Mouse (Mus musculus) cerebellum, adult (tissue): Measurements from ENCODE around the gene Tbx19.
A peak's percentile ranks its signal among the peaks of the same experiment; 100 is the strongest.

ENCODE experiments used
- ATAC-seq: cut with Nextera tagmentation; 2 replicates; pipeline ENCODE4 v1.9.2; 2017; ENCODE audit warnings: mild to moderate bottlenecking, moderate library complexity, mixed read lengths; ENCODE audit not compliant: insufficient number of reproducible peaks, low FRiP score, low TSS enrichment

Gene Tbx19

GRCm38 (mm10) chr1:165160723-165161405, at the start of gene Tbx19:
Tbx19 (minus strand) TSS chr1:165160773.
- no peak for ATAC-seq

GRCm38 (mm10) chr1:165205591-165205990, 45.0 kb upstream of the Tbx19 start:
- ATAC-seq = no peak

- no peak for ATAC-seq
These were observed 43.0 kb upstream of the Tbx19 start for GRCm38 (mm10) chr1:165203488-165204035.

GRCm38 (mm10) chr1:165201445-165202012, 41.0 kb upstream of the Tbx19 start:
- no peak for ATAC-seq

- no peak for ATAC-seq
These were observed 40.2 kb upstream of the Tbx19 start for GRCm38 (mm10) chr1:165200748-165201147.

- ATAC-seq = no peak
These were observed 39.1 kb upstream of the Tbx19 start for GRCm38 (mm10) chr1:165199639-165200038.

GRCm38 (mm10) chr1:165198951-165199350, 38.4 kb upstream of the Tbx19 start:
- no peak for ATAC-seq

GRCm38 (mm10) chr1:165197875-165198274, 37.3 kb upstream of the Tbx19 start:
- ATAC-seq = no peak

- no peak for ATAC-seq
These were observed 34.9 kb upstream of the Tbx19 start for GRCm38 (mm10) chr1:165195396-165195960.

GRCm38 (mm10) chr1:165194662-165195013, 34.1 kb upstream of the Tbx19 start:
- no peak; the same call in 1 of the 2 replicates for ATAC-seq

GRCm38 (mm10) chr1:165193880-165194661, 33.5 kb upstream of the Tbx19 start, which contains the start of gene Sft2d2:
Sft2d2 (minus strand) TSS chr1:165194438.
- ATAC-seq = peak; percentile 54

- no peak for ATAC-seq
These were observed 32.9 kb upstream of the Tbx19 start for GRCm38 (mm10) chr1:165193426-165193825.

GRCm38 (mm10) chr1:165192714-165193264, 32.2 kb upstream of the Tbx19 start:
- ATAC-seq = no peak

GRCm38 (mm10) chr1:165192102-165192501, 31.5 kb upstream of the Tbx19 start:
- no peak for ATAC-seq

GRCm38 (mm10) chr1:165191611-165192010, 31.0 kb upstream of the Tbx19 start:
- no peak for ATAC-seq

- no peak for ATAC-seq
These were observed 30.1 kb upstream of the Tbx19 start for GRCm38 (mm10) chr1:165190571-165191273.

- ATAC-seq = no peak
These were observed 29.5 kb upstream of the Tbx19 start for GRCm38 (mm10) chr1:165190068-165190467.

- no peak for ATAC-seq
These were observed 28.4 kb upstream of the Tbx19 start for GRCm38 (mm10) chr1:165188806-165189580.

GRCm38 (mm10) chr1:165187357-165187756, 26.8 kb upstream of the Tbx19 start:
- no peak for ATAC-seq
